ENCODE assay signal across 8 mouse cellular contexts in genomic region chr9:13681581-13682038, GRCm38 (mm10).
DNase-seq lines count a peak whose midpoint lies in the region; ATAC-seq and TF ChIP-seq lines count a peak whose summit lies in the region.

No protein-coding gene starts in this region.

- peak; percentile 60 for TF ChIP-seq EP300 in lung, postnatal 0 days (IDR thresholded peaks at IDR 0.05)

- POLR2A ChIA-PET in Patski (lab: Charles Lee) = no interaction called here

- H3K4me3 ChIP-seq in hindbrain, postnatal 0 days (ENCODE audit: low read length) = no peak overlapping the region
- no peak overlapping the region for H3K4me3 ChIP-seq in lung, postnatal 0 days (ENCODE audit: low read depth, low read length)

- 0 out of 2 replicates have a peak, but pooled peaks cover 5% of the 10 kb centered on the region for H3K4me1 ChIP-seq in hindbrain, postnatal 0 days (ENCODE audit: insufficient read depth, low read length)
- H3K4me1 ChIP-seq in lung, postnatal 0 days (ENCODE audit: insufficient read depth, low read depth, low read length) = no peaks in the 10 kb centered on the region; the same call in 1 of the 2 replicates

- in situ Hi-C loops in Patski (cut with MboI; ENCODE audit: low pct_unique_long_range_greater_than_20kb) = no loop called here

- no peaks in the 10 kb centered on the region for H3K27me3 ChIP-seq in Patski
- H3K27me3 ChIP-seq in hindbrain, postnatal 0 days (ENCODE audit: insufficient read depth, low read length) = no peaks in the 10 kb centered on the region
- H3K27me3 ChIP-seq in lung, postnatal 0 days (replicated peaks; ENCODE audit: insufficient read depth, low read length) = no peaks in the 10 kb centered on the region

- no peaks in the 10 kb centered on the region for H3K9me3 ChIP-seq in hindbrain, postnatal 0 days (ENCODE audit: low read length)
- H3K9me3 ChIP-seq in lung, postnatal 0 days (ENCODE audit: low read length) = no peaks in the 10 kb centered on the region

- peak; percentile 92 for ATAC-seq in Patski
- ATAC-seq in hindbrain, postnatal 0 days = peak; percentile 98
- ATAC-seq in lung, postnatal 0 days = peak; percentile 93
- ATAC-seq in CD4-positive, CD25-positive, alpha-beta regulatory T cell, adult 4 months = no peak

- peak overlapping the region; percentile 14; the same call in 1 of the 2 replicates for H3K4me2 ChIP-seq in hindbrain, postnatal 0 days (ENCODE audit: low read depth, low read length)
- no peak overlapping the region for H3K4me2 ChIP-seq in lung, postnatal 0 days (replicated peaks; ENCODE audit: low read depth, low read length)

- peak; percentile 69 for TF ChIP-seq CTCF in Patski (IDR thresholded peaks at IDR 0.05)
- peak; percentile 79 for TF ChIP-seq CTCF in hindbrain, postnatal 0 days (IDR thresholded peaks at IDR 0.05; ENCODE audit: low read depth)
- TF ChIP-seq CTCF in lung, postnatal 0 days (IDR thresholded peaks at IDR 0.05) = peak; percentile 76

- CTCF ChIA-PET in Patski (lab: Charles Lee) = interaction anchor here (0.8 to 1.0 kb wide), 4 partner anchors 8 to 79 kb away, joined by 3 to 4 read pairs (median 3); no protein-coding TSS in a partner anchor

- peak overlapping the region; percentile 73; the same call in 1 of the 2 replicates for H3K27ac ChIP-seq in hindbrain, postnatal 0 days
- H3K27ac ChIP-seq in lung, postnatal 0 days (ENCODE audit: low read length) = no peak overlapping the region

- peak; percentile 15 for DNase-seq in Patski (ENCODE audit: low read depth, low spot score)
- peak; percentile 70 to 78 for DNase-seq in cerebellum, postnatal 10 days
- DNase-seq in frontal cortex, postnatal 14 days (ENCODE audit: low spot score in 2 of 2) = peak; percentile 57 to 73
- peak; percentile 89 for DNase-seq in hindbrain, postnatal 0 days (ENCODE audit: low spot score)
- DNase-seq in left cerebral cortex, adult 11 months (ENCODE audit: low spot score) = peak; percentile 62
- DNase-seq in lung, postnatal 0 days (ENCODE audit: low spot score) = peak; percentile 88
- peak; percentile 47 for DNase-seq in right cerebral cortex, postnatal 14 days

- no peaks in the 10 kb centered on the region for H3K36me3 ChIP-seq in hindbrain, postnatal 0 days (ENCODE audit: insufficient read depth, low read length)
- no peaks in the 10 kb centered on the region for H3K36me3 ChIP-seq in lung, postnatal 0 days (ENCODE audit: insufficient read depth, low read length)

- no peak overlapping the region for H3K9ac ChIP-seq in hindbrain, postnatal 0 days (replicated peaks; ENCODE audit: low read length)
- no peak overlapping the region for H3K9ac ChIP-seq in lung, postnatal 0 days (replicated peaks; ENCODE audit: low read depth)

- WGBS in hindbrain, postnatal 0 days = 5% methylated on average over 8 of the region's 8 CpGs
- WGBS in lung, postnatal 0 days = 11% methylated on average over 8 of the region's 8 CpGs

Comparison
In these comparisons a context has a peak if more than half of its experiments do, and no peak if none do; other contexts are left out.
1. DNase-seq: peak in every context shown above with its lines; median percentile 89 in hindbrain, postnatal 0 days; 88 in lung, postnatal 0 days; 74 in cerebellum, postnatal 10 days; 65 in frontal cortex, postnatal 14 days; 62 in left cerebral cortex, adult 11 months; 47 in right cerebral cortex, postnatal 14 days; 15 in Patski.